Mouse (Mus musculus): ENCODE data around the gene Rpp14. TPM values are rescaled to one million over a fixed set of nuclear protein-coding genes. Genes with fewer than 3 reads are reported as not detected.

The Rpp14 gene
- polyA plus RNA-seq, 1 experiment, result 33.7 TPM

GRCm38 (mm10) chr14:8062076-8062475 is 18.1 kb upstream of the Rpp14 start:
- Histone ChIP-seq H3K4me3 (ENCODE audit: insufficient read depth, poor library complexity, severe bottlenecking) (no peak overlapping the region), H3K79me2 (ENCODE audit: control insufficient read depth, insufficient read depth) (no peaks in the 10 kb centered on the region), H3ac (ENCODE audit: control insufficient read depth, insufficient read length, low read depth) (no peak overlapping the region), H3K79me3 (ENCODE audit: low read depth) (no peaks in the 10 kb centered on the region), H3K36me3 (ENCODE audit: control insufficient read depth, insufficient read depth) (no peaks in the 10 kb centered on the region), H3K27me3 (ENCODE audit: control insufficient read depth, insufficient read depth, insufficient read length) (peaks cover 6% of the 10 kb centered on the region)
- no peak for TF ChIP-seq MYOD1 (IDR thresholded peaks at IDR 0.05; ENCODE audit: control insufficient read depth, insufficient read length, low read depth)
- TF ChIP-seq USF1 (IDR thresholded peaks at IDR 0.05; ENCODE audit: low read depth), result peak; percentile 28

- H3ac ChIP-seq (ENCODE audit: control insufficient read depth, insufficient read length, low read depth), result no peak overlapping the region
- H3K27me3 ChIP-seq (ENCODE audit: control insufficient read depth, insufficient read depth, insufficient read length), result peaks cover 10% of the 10 kb centered on the region
- H3K4me3 ChIP-seq (ENCODE audit: insufficient read depth, poor library complexity, severe bottlenecking), result no peak overlapping the region
- H3K79me3 ChIP-seq (ENCODE audit: low read depth), result no peaks in the 10 kb centered on the region
- TF ChIP-seq USF1 (IDR thresholded peaks at IDR 0.05; ENCODE audit: low read depth), result no peak
- no peak for TF ChIP-seq CEBPB (IDR thresholded peaks at IDR 0.05; ENCODE audit: low read depth)
- TF ChIP-seq MAX (IDR thresholded peaks at IDR 0.05), result no peak
- TF ChIP-seq CTCF (IDR thresholded peaks at IDR 0.05; ENCODE audit: control insufficient read depth, insufficient read depth, insufficient read length), result no peak
- TF ChIP-seq MYOG (IDR thresholded peaks at IDR 0.05; ENCODE audit: control insufficient read depth, extremely low read depth, insufficient read length), result no peak
- no peak for TF ChIP-seq MYOD1 (IDR thresholded peaks at IDR 0.05; ENCODE audit: control insufficient read depth, insufficient read length, low read depth)
- no peak for TF ChIP-seq FOSL1 (IDR thresholded peaks at IDR 0.05; ENCODE audit: insufficient read depth, low read length, poor library complexity, severe bottlenecking)
- no peaks in the 10 kb centered on the region for H3K36me3 ChIP-seq (ENCODE audit: control insufficient read depth, insufficient read depth)
- no peaks in the 10 kb centered on the region for H3K79me2 ChIP-seq (ENCODE audit: control insufficient read depth, insufficient read depth)
These were observed 17.4 kb upstream of the Rpp14 start for GRCm38 (mm10) chr14:8062537-8063301.

GRCm38 (mm10) chr14:8063835-8064785 is 16.1 kb upstream of the Rpp14 start:
- Histone ChIP-seq H3K36me3 (ENCODE audit: control insufficient read depth, insufficient read depth) (no peaks in the 10 kb centered on the region), H3K79me3 (ENCODE audit: low read depth) (no peaks in the 10 kb centered on the region), H3ac (ENCODE audit: control insufficient read depth, insufficient read length, low read depth) (no peak overlapping the region), H3K27me3 (ENCODE audit: control insufficient read depth, insufficient read depth, insufficient read length) (peaks cover 10% of the 10 kb centered on the region), H3K4me3 (ENCODE audit: insufficient read depth, poor library complexity, severe bottlenecking) (no peak overlapping the region), H3K79me2 (ENCODE audit: control insufficient read depth, insufficient read depth) (no peaks in the 10 kb centered on the region)
- TF ChIP-seq USF1 (IDR thresholded peaks at IDR 0.05; ENCODE audit: low read depth) (no peak), MAX (IDR thresholded peaks at IDR 0.05) (no peak), MYOG (IDR thresholded peaks at IDR 0.05; ENCODE audit: control insufficient read depth, extremely low read depth, insufficient read length) (no peak), MYOD1 (IDR thresholded peaks at IDR 0.05; ENCODE audit: control insufficient read depth, insufficient read length, low read depth) (no peak), FOSL1 (IDR thresholded peaks at IDR 0.05; ENCODE audit: insufficient read depth, low read length, poor library complexity, severe bottlenecking) (no peak), CTCF (IDR thresholded peaks at IDR 0.05; ENCODE audit: control insufficient read depth, insufficient read depth, insufficient read length) (no peak), CEBPB (IDR thresholded peaks at IDR 0.05; ENCODE audit: low read depth) (no peak)

- Histone ChIP-seq H3K36me3 (ENCODE audit: control insufficient read depth, insufficient read depth) (peaks cover 5% of the 10 kb centered on the region), H3K4me3 (ENCODE audit: insufficient read depth, poor library complexity, severe bottlenecking) (peak overlapping the region; percentile 63), H3ac (ENCODE audit: control insufficient read depth, insufficient read length, low read depth) (peak overlapping the region; percentile 72), H3K79me3 (ENCODE audit: low read depth) (peaks cover 16% of the 10 kb centered on the region), H3K27me3 (ENCODE audit: control insufficient read depth, insufficient read depth, insufficient read length) (no peaks in the 10 kb centered on the region), H3K79me2 (ENCODE audit: control insufficient read depth, insufficient read depth) (peaks cover 29% of the 10 kb centered on the region)
- TF ChIP-seq MYOG (IDR thresholded peaks at IDR 0.05; ENCODE audit: control insufficient read depth, extremely low read depth, insufficient read length) (no peak), USF1 (IDR thresholded peaks at IDR 0.05; ENCODE audit: low read depth) (no peak), MAX (IDR thresholded peaks at IDR 0.05) (peak; percentile 49), MYOD1 (IDR thresholded peaks at IDR 0.05; ENCODE audit: control insufficient read depth, insufficient read length, low read depth) (no peak)
These were observed 551 bp downstream of the Rpp14 start for GRCm38 (mm10) chr14:8080718-8081117.

GRCm38 (mm10) chr14:8082949-8083348 is 2.8 kb downstream of the Rpp14 start:
- H3K79me3 ChIP-seq (ENCODE audit: low read depth), result peaks cover 16% of the 10 kb centered on the region
- no peaks in the 10 kb centered on the region for H3K27me3 ChIP-seq (ENCODE audit: control insufficient read depth, insufficient read depth, insufficient read length)
- peaks cover 11% of the 10 kb centered on the region for H3K36me3 ChIP-seq (ENCODE audit: control insufficient read depth, insufficient read depth)
- no peak overlapping the region for H3K4me3 ChIP-seq (ENCODE audit: insufficient read depth, poor library complexity, severe bottlenecking)
- TF ChIP-seq MAX (IDR thresholded peaks at IDR 0.05) (no peak), MYOD1 (IDR thresholded peaks at IDR 0.05; ENCODE audit: control insufficient read depth, insufficient read length, low read depth) (no peak), MYOG (IDR thresholded peaks at IDR 0.05; ENCODE audit: control insufficient read depth, extremely low read depth, insufficient read length) (no peak), FOSL1 (IDR thresholded peaks at IDR 0.05; ENCODE audit: insufficient read depth, low read length, poor library complexity, severe bottlenecking) (no peak), USF1 (IDR thresholded peaks at IDR 0.05; ENCODE audit: low read depth) (no peak), CTCF (IDR thresholded peaks at IDR 0.05; ENCODE audit: control insufficient read depth, insufficient read depth, insufficient read length) (no peak), CEBPB (IDR thresholded peaks at IDR 0.05; ENCODE audit: low read depth) (no peak)
- H3K79me2 ChIP-seq (ENCODE audit: control insufficient read depth, insufficient read depth), result peaks cover 29% of the 10 kb centered on the region
- H3ac ChIP-seq (ENCODE audit: control insufficient read depth, insufficient read length, low read depth), result no peak overlapping the region

All from C2C12 (cell line).